Mouse (Mus musculus): Measurements from ENCODE around the gene Col24a1. TPM values are rescaled to one million over a fixed set of nuclear protein-coding genes. Genes with fewer than 3 reads are reported as not detected.
A peak's percentile ranks its signal among the peaks of the same experiment; 100 is the strongest.

Col24a1 gene
- polyA plus RNA-seq, 1 experiment: 0.40 TPM

DNA sequence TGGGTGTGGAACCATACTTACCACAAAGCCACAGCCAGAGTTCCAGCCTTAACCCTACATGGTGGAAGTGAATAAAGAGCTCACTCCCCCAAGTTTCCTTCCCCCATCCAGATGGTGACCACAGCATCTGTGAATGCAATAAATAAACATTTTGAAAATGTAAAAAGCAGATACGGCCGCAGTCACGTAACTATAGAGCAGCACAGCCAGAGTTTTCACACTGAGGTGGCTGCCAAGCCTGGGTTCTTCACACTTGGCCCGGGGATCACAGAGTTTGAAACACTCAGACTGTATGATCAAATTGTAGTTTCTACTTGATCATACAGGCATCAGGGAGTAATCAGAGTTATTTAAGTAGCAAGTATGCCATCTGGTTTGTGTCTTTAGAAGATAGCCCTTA lies 98.4 kb downstream of the Col24a1 start:
- TF ChIP-seq USF1 (IDR thresholded peaks at IDR 0.05; ENCODE audit: low read depth): no peak
- TF ChIP-seq TCF3 (IDR thresholded peaks at IDR 0.05; ENCODE audit: insufficient read length, low read depth): no peak
- no peak for TF ChIP-seq POLR2AphosphoS2 (IDR thresholded peaks at IDR 0.05; ENCODE audit: insufficient read length, low read depth)
- H3K4me3 ChIP-seq: no peak overlapping the region
- no peak overlapping the region for H3ac ChIP-seq (ENCODE audit: control insufficient read depth, insufficient read length)
- no peaks in the 10 kb centered on the region for H3K27me3 ChIP-seq (ENCODE audit: control insufficient read depth, insufficient read depth, insufficient read length)
- H3K36me3 ChIP-seq (ENCODE audit: control insufficient read depth, insufficient read depth): no peaks in the 10 kb centered on the region
- no peaks in the 10 kb centered on the region for H3K79me2 ChIP-seq (ENCODE audit: control insufficient read depth, insufficient read depth)
- no peak overlapping the region for H3K4me2 ChIP-seq (ENCODE audit: low read depth)

DNA sequence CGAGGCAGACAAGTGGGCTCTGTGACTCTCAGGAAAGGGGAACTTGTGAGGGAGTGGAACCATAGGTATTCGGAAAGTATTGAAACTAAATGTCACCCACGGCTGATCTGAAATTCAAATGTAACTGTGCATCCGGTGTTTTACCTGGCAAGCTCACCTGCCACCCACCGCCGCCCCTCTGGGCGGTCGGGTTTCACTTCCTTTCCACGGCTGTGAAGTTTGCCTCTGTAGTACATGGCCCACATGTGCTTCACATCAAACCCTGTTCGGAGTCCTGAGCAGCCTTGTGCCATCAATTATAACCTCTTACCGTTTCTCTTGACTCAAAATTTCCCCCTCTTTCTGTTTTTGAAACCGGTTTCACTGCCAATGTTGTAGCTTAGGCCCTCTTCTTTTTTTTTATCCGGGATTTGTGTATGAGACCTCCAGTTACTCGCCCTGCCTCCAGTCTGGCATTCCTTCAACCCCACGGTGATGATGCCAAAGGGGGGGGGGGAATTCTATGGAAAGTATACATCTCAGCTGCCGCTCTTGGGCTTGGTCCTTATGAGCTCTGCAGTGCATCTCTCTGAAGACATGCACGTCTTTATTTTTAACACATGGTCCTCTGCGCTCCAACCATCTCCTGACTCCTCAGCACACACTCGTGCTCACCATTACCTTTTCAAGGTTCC lies 99.9 kb downstream of the Col24a1 start:
- Histone ChIP-seq H3K79me2 (ENCODE audit: control insufficient read depth, insufficient read depth) (no peaks in the 10 kb centered on the region), H3K4me2 (ENCODE audit: low read depth) (no peak overlapping the region), H3K27me3 (ENCODE audit: control insufficient read depth, insufficient read depth, insufficient read length) (no peaks in the 10 kb centered on the region), H3ac (ENCODE audit: control insufficient read depth, insufficient read length) (no peak overlapping the region), H3K4me3 (no peak overlapping the region), H3K36me3 (ENCODE audit: control insufficient read depth, insufficient read depth) (no peaks in the 10 kb centered on the region)
- no peak for TF ChIP-seq CEBPB (IDR thresholded peaks at IDR 0.05; ENCODE audit: insufficient read depth, poor library complexity, severe bottlenecking)
- TF ChIP-seq TCF12 (IDR thresholded peaks at IDR 0.05; ENCODE audit: insufficient read depth, poor library complexity, severe bottlenecking): no peak
- no peak for TF ChIP-seq MYOG (IDR thresholded peaks at IDR 0.05; ENCODE audit: control insufficient read depth in 1 of 3, insufficient read depth in 1 of 3, insufficient read length in 2 of 3, low read depth in 2 of 3)
- no peak for TF ChIP-seq TCF3 (IDR thresholded peaks at IDR 0.05; ENCODE audit: insufficient read length, low read depth)
- no peak for TF ChIP-seq POLR2A (IDR thresholded peaks at IDR 0.05; ENCODE audit: insufficient read length, low read depth)
- no peak for TF ChIP-seq USF1 (IDR thresholded peaks at IDR 0.05; ENCODE audit: low read depth)

DNA sequence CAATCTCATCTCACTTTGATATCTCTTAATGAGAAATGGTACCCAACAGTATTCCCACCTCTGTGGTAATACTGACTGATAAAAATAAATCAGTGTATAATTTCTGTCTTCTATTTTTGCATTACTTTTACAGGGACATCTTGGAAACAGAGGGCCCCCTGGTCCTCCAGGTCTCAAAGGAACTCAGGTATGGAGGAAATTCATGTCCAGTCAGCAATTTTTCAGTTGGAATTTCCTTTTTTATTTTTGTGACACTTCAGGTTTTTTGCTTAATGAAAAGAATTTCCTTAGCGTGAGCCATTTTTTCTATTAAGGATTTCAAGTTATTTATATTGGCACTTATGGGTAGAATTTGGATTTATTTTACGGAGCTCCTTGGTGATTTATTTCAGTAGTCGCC lies 106.9 kb downstream of the Col24a1 start:
- Histone ChIP-seq H3K79me2 (ENCODE audit: control insufficient read depth, insufficient read depth) (no peaks in the 10 kb centered on the region), H3K4me3 (no peak overlapping the region), H3K36me3 (ENCODE audit: control insufficient read depth, insufficient read depth) (no peaks in the 10 kb centered on the region), H3K27me3 (ENCODE audit: control insufficient read depth, insufficient read depth, insufficient read length) (no peaks in the 10 kb centered on the region), H3ac (ENCODE audit: control insufficient read depth, insufficient read length) (no peak overlapping the region), H3K4me2 (ENCODE audit: low read depth) (no peak overlapping the region)
- no peak for TF ChIP-seq MYOG (IDR thresholded peaks at IDR 0.05; ENCODE audit: control insufficient read depth in 1 of 3, insufficient read depth in 1 of 3, insufficient read length in 2 of 3, low read depth in 2 of 3)
- no peak for TF ChIP-seq MYOD1 (IDR thresholded peaks at IDR 0.05; ENCODE audit: control insufficient read depth in 1 of 3, insufficient read length in 2 of 3, low read depth in 2 of 3)
- TF ChIP-seq POLR2A (IDR thresholded peaks at IDR 0.05; ENCODE audit: insufficient read length, low read depth): no peak
- no peak for TF ChIP-seq POLR2AphosphoS2 (IDR thresholded peaks at IDR 0.05; ENCODE audit: insufficient read length, low read depth)
- TF ChIP-seq USF1 (IDR thresholded peaks at IDR 0.05; ENCODE audit: low read depth): no peak
- TF ChIP-seq E2F4 (IDR thresholded peaks at IDR 0.05; ENCODE audit: insufficient read depth): no peak
- TF ChIP-seq TCF12 (IDR thresholded peaks at IDR 0.05; ENCODE audit: insufficient read depth, poor library complexity, severe bottlenecking): no peak
- no peak for TF ChIP-seq REST (IDR thresholded peaks at IDR 0.05; ENCODE audit: insufficient read depth, insufficient read length)
- TF ChIP-seq SRF (IDR thresholded peaks at IDR 0.05; ENCODE audit: control insufficient read depth, insufficient read length, low read depth): no peak
- no peak for TF ChIP-seq TCF3 (IDR thresholded peaks at IDR 0.05; ENCODE audit: insufficient read length, low read depth)
- TF ChIP-seq MAX (IDR thresholded peaks at IDR 0.05; ENCODE audit: low read depth): no peak

DNA sequence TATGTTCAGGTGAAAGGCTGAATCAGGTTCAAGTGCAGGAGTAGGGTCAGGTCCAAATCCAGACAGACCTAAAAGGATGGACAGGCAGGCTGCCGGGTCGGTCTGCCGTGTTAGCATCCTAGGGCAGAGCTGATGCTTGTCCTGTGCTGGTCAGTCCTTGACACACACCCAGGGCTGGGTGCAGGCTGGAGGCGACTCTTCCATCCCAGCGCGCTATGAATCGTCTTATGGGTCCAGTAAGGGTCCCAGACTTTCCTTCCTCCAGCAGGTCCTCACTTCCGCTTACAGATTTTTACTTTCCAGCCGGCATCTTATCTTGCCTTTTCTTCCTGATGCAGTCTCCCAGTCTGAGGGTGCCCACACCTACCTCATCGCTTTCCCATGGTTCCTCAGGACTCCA lies 110.0 kb downstream of the Col24a1 start:
- Histone ChIP-seq H3K79me2 (ENCODE audit: control insufficient read depth, insufficient read depth) (no peaks in the 10 kb centered on the region), H3K27me3 (ENCODE audit: control insufficient read depth, insufficient read depth, insufficient read length) (no peaks in the 10 kb centered on the region), H3K4me2 (ENCODE audit: low read depth) (no peak overlapping the region), H3ac (ENCODE audit: control insufficient read depth, insufficient read length) (no peak overlapping the region), H3K36me3 (ENCODE audit: control insufficient read depth, insufficient read depth) (no peaks in the 10 kb centered on the region), H3K4me3 (no peak overlapping the region)
- TF ChIP-seq REST (IDR thresholded peaks at IDR 0.05; ENCODE audit: insufficient read depth, insufficient read length) (no peak), SRF (IDR thresholded peaks at IDR 0.05; ENCODE audit: control insufficient read depth, insufficient read length, low read depth) (no peak), CEBPB (IDR thresholded peaks at IDR 0.05; ENCODE audit: insufficient read depth, poor library complexity, severe bottlenecking) (no peak), POLR2AphosphoS2 (IDR thresholded peaks at IDR 0.05; ENCODE audit: insufficient read length, low read depth) (no peak), TCF3 (IDR thresholded peaks at IDR 0.05; ENCODE audit: insufficient read length, low read depth) (no peak), MYOD1 (IDR thresholded peaks at IDR 0.05; ENCODE audit: control insufficient read depth in 1 of 3, insufficient read length in 2 of 3, low read depth in 2 of 3) (no peak), POLR2A (IDR thresholded peaks at IDR 0.05; ENCODE audit: insufficient read length, low read depth) (no peak), USF1 (IDR thresholded peaks at IDR 0.05; ENCODE audit: low read depth) (no peak), MAX (IDR thresholded peaks at IDR 0.05; ENCODE audit: low read depth) (no peak), MYOG (IDR thresholded peaks at IDR 0.05; ENCODE audit: control insufficient read depth in 1 of 3, insufficient read depth in 1 of 3, insufficient read length in 2 of 3, low read depth in 2 of 3) (no peak), TCF12 (IDR thresholded peaks at IDR 0.05; ENCODE audit: insufficient read depth, poor library complexity, severe bottlenecking) (no peak), E2F4 (IDR thresholded peaks at IDR 0.05; ENCODE audit: insufficient read depth) (no peak)

DNA sequence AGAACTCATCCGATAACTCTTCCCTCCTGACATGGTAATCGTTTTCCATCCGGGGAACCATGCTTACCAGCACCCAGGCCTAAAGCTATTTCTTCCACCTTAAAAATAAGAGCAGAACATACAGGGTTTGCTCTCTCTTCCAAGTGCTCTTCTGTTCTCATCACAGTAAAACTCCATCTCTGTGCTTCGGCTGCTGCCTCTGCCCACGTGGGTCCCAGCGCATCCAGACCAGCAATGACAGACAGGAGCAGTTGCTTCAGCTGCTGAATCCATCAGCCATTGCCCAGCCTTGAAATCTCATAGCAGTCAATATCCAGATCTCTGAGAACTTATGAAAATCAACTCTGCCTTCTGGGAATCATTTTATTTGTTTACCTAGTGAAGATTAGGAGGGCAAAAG lies 110.7 kb downstream of the Col24a1 start:
- H3K27me3 ChIP-seq (ENCODE audit: control insufficient read depth, insufficient read depth, insufficient read length): no peaks in the 10 kb centered on the region
- H3ac ChIP-seq (ENCODE audit: control insufficient read depth, insufficient read length): no peak overlapping the region
- no peak overlapping the region for H3K4me2 ChIP-seq (ENCODE audit: low read depth)
- no peak overlapping the region for H3K4me3 ChIP-seq
- no peaks in the 10 kb centered on the region for H3K79me2 ChIP-seq (ENCODE audit: control insufficient read depth, insufficient read depth)
- TF ChIP-seq TCF3 (IDR thresholded peaks at IDR 0.05; ENCODE audit: insufficient read length, low read depth): no peak
- TF ChIP-seq MYOD1 (IDR thresholded peaks at IDR 0.05; ENCODE audit: control insufficient read depth in 1 of 3, insufficient read length in 2 of 3, low read depth in 2 of 3): peak in 1 of 3 experiments; percentile 39
- no peaks in the 10 kb centered on the region for H3K36me3 ChIP-seq (ENCODE audit: control insufficient read depth, insufficient read depth)
